Mouse (Mus musculus) kidney, postnatal 10 days (tissue): ENCODE data around the gene Unc13a.

Experiments used
- DNase-seq: peaks from one replicate; pipeline ENCODE4 v3.0.0; 2021; ENCODE audit warnings: mixed read lengths

Unc13a gene

GRCm38 (mm10) chr8:71577856-71578387 is 93.6 kb downstream of the Unc13a start:
- no peak for DNase-seq

GRCm38 (mm10) chr8:71575020-71575419 is 96.5 kb downstream of the Unc13a start:
- no peak for DNase-seq

- no peak for DNase-seq
Measured at GRCm38 (mm10) chr8:71574426-71574825, 97.1 kb downstream of the Unc13a start.
